Mouse (Mus musculus) liver, embryonic 18 days (tissue): ENCODE measurements around the gene Olfr1109. TPM values are rescaled to one million over a fixed set of nuclear protein-coding genes. Genes with fewer than 3 reads are reported as not detected.

Experiments used
- polyA plus RNA-seq: library from polyadenylated mRNA; depleted of rRNA; stranded (reverse); fragments of >200 nt; gene quantifications from 2 replicates; pipeline ENCODE4 v1.2.3, GENCODE M21; 2012; rRNA removed

The Olfr1109 gene
- polyA plus RNA-seq = not detected in 2 replicates

GRCm38 (mm10) chr2:87095908-87096307 is at the start of gene Olfr1109:
Olfr1109 (minus strand) TSS chr2:87096008.

DNA sequence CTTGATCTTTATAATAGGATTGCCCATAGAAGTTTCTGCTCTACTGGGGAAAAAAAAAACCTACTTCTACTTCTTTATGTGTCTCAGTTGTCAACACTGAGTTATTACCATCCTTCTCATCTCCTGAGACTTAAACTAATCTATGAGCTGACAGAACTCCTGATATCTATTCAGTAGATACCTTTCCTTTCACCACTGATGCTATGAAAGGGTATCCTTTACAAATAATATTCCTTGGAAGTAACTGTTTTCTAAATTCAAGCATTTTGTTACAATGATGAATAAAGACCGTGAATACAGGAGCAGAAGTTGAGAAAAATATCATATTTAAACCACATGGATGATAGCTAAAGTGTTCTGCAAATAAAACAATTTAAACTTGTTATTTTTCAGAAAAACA is 44.4 kb upstream of the Olfr1109 start, which contains the start of gene Olfr1110:
Olfr1110 (minus strand) TSS at position 101 of the 400 bp plus-strand sequence.

GRCm38 (mm10) chr2:87114467-87114866 is 18.7 kb upstream of the Olfr1109 start, which contains the start of gene Olfr259:
Olfr259 (minus strand) TSS chr2:87114567.

DNA sequence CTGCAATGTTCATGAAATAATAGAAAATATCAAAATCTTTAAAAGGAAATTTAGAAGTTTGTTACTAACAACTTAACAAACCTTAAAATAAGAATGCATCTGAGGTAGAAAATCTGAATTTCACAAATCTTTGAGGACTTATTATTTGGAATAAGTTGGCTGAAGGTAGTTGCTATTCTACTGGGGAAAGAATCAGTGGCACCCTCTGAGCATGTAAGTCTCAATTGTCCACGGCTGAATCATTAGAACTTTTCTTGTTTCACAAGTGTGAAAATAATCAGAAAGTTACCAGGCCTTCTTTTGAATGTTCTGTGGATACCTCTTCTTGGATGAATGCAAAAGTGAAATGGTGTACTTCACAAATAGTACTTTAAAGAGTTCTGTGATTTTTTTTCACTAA is 20.1 kb downstream of the Olfr1109 start, which contains the start of gene Olfr1107:
Olfr1107 (minus strand) TSS at position 101 of the 400 bp plus-strand sequence.

GRCm38 (mm10) chr2:87052173-87052572 is 43.6 kb downstream of the Olfr1109 start, which contains the start of gene Olfr1106:
Olfr1106 (minus strand) TSS chr2:87052273.

Other genes starting within 250 kb of the Olfr1109 start
- not detected in 2 replicates for gene Olfr1095, start 244.3 kb downstream of the Olfr1109 start, polyA plus RNA-seq
- not detected in 2 replicates for gene Gm13723, start 221.2 kb downstream of the Olfr1109 start, polyA plus RNA-seq
- gene Olfr1097, start 203.8 kb downstream of the Olfr1109 start, polyA plus RNA-seq = not detected in 2 replicates
- not detected in 2 replicates for gene Olfr1098, start 171.5 kb downstream of the Olfr1109 start, polyA plus RNA-seq
- not detected in 2 replicates for gene Olfr1099, start 135.3 kb downstream of the Olfr1109 start, polyA plus RNA-seq
- gene Olfr1100, start 116.1 kb downstream of the Olfr1109 start, polyA plus RNA-seq = not detected in 2 replicates
- not detected in 2 replicates for gene Olfr1101, start 104.8 kb downstream of the Olfr1109 start, polyA plus RNA-seq
- gene Olfr1102, start 97.6 kb downstream of the Olfr1109 start, polyA plus RNA-seq = not detected in 2 replicates
- not detected in 2 replicates for gene Olfr1104, start 68.9 kb downstream of the Olfr1109 start, polyA plus RNA-seq
- gene Olfr1105, start 59.5 kb downstream of the Olfr1109 start, polyA plus RNA-seq = not detected in 2 replicates
- gene Olfr1106, start 43.7 kb downstream of the Olfr1109 start, polyA plus RNA-seq = not detected in 2 replicates
- not detected in 2 replicates for gene Olfr1107, start 20.2 kb downstream of the Olfr1109 start, polyA plus RNA-seq
- not detected in 2 replicates for gene Olfr259, start 18.6 kb upstream of the Olfr1109 start, polyA plus RNA-seq
- not detected in 2 replicates for gene Olfr1110, start 44.3 kb upstream of the Olfr1109 start, polyA plus RNA-seq
- gene Olfr1111, start 56.6 kb upstream of the Olfr1109 start, polyA plus RNA-seq = not detected in 2 replicates
- not detected in 2 replicates for gene Olfr1112, start 91.8 kb upstream of the Olfr1109 start, polyA plus RNA-seq
- gene Olfr1113, start 113.0 kb upstream of the Olfr1109 start, polyA plus RNA-seq = not detected in 2 replicates
- not detected in 2 replicates for gene Olfr1115, start 152.0 kb upstream of the Olfr1109 start, polyA plus RNA-seq
- gene Olfr1116, start 171.5 kb upstream of the Olfr1109 start, polyA plus RNA-seq = not detected in 2 replicates
- not detected in 2 replicates for gene Olfr1118, start 211.6 kb upstream of the Olfr1109 start, polyA plus RNA-seq